Mouse (Mus musculus): ENCODE results near the gene Coro7.
"Not testable (repeated sequence)": the region's sequence is repeated elsewhere in the genome, so short reads cannot be mapped to it uniquely, and the experiment has no call there.

The Coro7 gene

GRCm38 (mm10) chr16:4679121-4680018 lies at the start of gene Coro7:
Coro7 (minus strand) TSS chr16:4679777.
- DNase-seq (ENCODE audit: low spot score in 2 of 2) = peak; percentile 65 to 82

- no peak for DNase-seq (ENCODE audit: low spot score in 2 of 2)
Observed at GRCm38 (mm10) chr16:4727963-4728362, 48.4 kb upstream of the Coro7 start.

- no peak for DNase-seq (ENCODE audit: low spot score in 2 of 2)
Observed at GRCm38 (mm10) chr16:4727526-4727925, 47.9 kb upstream of the Coro7 start.

GRCm38 (mm10) chr16:4726528-4727128 lies 47.1 kb upstream of the Coro7 start:
- peak; percentile 9 to 57 for DNase-seq (ENCODE audit: low spot score in 2 of 2)

GRCm38 (mm10) chr16:4725780-4726527 lies 46.4 kb upstream of the Coro7 start, which contains the start of gene Hmox2:
Hmox2 (plus strand) TSS chr16:4726361.
- DNase-seq (ENCODE audit: low spot score in 2 of 2) = peak; percentile 89 to 96

DNA sequence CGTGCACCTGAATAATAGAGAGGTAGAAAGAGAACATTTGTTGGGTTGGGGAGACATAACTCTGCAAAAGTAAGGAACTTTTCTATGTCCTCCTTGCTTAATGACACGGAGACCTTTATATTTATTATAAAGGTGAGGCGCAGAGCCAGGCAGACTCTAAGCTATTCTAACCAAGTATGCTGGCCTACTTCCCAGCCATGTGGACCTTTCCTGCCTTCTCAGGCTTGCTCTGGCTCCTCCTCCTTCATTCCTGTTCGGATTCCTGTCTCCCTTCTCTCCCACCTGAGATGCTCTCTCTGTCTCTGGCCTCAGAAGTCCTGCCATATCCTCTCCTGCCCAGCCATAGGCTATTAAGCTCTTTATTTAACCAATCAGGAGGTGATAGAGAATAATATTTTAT lies 45.7 kb upstream of the Coro7 start:
- no peak for DNase-seq (ENCODE audit: low spot score in 2 of 2)

GRCm38 (mm10) chr16:4722915-4723209 lies 43.3 kb upstream of the Coro7 start:
- no peak for DNase-seq (ENCODE audit: low spot score in 2 of 2)

- no peak for DNase-seq (ENCODE audit: low spot score in 2 of 2)
Observed at GRCm38 (mm10) chr16:4722128-4722914, 42.7 kb upstream of the Coro7 start.

DNA sequence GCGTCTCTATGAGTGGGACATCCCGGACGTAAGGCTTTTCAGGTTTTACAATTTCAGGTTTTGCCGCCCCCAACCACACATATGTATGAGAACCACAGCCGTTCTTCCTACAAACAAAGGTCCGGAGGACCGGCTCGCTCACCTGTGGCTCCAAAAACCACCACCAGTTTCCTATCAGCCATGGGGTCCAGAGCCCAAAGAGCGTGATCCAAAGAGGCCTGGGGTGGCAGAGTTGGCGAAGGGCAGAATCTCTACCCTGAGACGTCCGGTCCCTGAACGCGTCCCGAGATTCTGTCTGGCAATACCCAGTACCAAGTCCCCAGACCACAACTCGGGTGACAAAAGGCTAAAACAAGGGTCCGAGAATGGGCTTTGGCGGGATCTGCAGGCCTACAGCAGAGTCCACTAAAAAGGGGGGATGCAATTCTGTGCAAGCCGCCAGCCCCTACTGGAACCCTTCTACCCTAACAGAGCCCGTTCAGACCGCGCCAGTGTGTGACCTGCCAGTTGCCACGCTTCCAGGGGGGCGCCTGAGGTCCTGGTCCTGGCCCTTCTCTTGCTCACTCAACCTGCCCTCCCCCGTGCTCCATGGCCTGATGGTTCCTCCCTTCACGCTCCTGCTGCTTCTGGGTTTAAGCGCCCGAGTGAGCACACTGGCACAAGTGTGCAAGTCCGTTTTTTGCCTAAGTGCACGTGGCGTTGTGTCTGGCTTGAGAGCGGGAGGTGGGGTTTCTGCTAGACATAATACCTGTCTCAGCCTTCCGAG lies 39.4 kb upstream of the Coro7 start, which contains the start of gene Nmral1:
Nmral1 (minus strand) TSS at position 604 of the 766 bp plus-strand sequence.
- peak; percentile 21 to 64 for DNase-seq (ENCODE audit: low spot score in 2 of 2)

DNA sequence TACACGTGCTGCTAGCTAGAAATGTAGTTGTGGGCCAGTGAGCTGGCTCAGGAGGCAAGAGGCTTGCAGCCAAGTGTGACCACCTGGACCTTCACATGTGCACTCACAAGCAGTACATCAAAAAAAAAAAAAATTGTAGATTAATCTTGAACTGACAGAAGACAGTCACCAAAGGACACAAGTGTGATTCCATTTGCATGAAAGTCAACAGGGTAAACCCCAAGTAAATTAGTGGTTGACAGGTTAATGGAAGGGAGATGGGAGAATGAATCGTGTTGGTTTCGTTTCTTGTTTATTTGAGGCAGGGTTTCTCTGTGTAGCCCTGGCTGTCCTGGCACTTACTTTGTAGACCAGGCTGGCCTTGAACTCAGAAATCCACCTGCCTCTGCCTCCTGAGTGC lies 38.3 kb upstream of the Coro7 start:
- no peak for DNase-seq (ENCODE audit: low spot score in 2 of 2)

DNA sequence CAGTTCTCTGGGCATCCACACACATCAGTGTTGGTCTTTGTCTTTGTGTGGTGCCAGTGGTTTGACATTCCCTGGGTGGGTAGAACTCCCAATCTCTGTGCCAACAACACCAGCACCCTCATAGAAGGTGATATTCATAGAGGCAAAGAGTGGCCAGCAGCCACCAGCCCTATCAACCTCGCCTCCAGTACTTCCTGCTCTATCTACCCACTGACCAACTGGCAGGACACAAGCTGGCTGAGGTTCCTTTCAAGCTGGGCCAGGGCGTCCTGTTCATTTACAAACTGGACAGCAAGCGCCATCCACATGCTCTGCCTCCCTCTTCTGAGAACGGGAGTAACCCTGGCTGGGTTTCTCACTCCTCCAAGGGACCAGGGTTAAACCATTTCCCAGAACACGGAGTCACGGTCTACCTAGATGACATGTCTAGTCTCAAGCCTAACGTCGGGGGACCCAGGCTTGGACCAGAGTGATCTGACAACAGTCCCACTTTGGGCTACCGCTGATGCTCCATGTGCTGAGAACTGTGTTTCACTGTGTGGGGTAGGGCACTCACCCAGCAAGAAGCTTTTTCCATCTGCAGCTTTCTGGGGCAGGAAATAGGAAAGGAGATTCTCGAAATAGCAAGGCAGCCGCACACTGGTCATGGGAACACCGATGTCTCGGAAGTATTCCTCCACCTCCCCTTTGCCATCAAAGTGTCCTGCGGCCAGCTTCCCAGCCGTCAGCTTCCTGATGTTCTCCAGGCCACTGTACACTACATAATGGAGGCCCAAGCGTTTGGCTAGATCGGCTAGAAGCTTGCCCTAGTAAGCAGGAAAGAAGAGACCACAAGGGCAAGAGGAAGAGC lies 34.5 kb upstream of the Coro7 start:
- no peak for DNase-seq (ENCODE audit: low spot score in 2 of 2)

DNA sequence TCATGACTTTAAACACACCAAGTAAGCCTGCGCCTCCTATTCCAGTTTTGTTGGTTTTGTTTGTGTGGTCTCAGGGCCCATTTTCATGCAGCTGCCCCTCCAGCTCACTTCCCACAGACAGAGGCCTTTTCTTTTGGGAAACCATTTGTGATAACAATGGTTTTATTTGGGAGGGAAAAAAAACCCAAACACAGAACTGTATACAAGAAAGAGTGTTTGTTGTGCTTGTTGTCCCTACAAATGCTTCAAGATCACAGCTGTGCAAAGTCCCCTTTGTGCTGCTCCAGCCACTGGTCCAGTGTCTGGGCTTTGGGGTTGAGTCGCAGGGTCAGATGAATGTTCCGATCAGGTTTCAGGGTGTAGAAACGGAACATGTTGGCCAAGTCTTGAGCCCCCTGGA lies 31.6 kb upstream of the Coro7 start:
- no peak for DNase-seq (ENCODE audit: low spot score in 2 of 2)

DNA sequence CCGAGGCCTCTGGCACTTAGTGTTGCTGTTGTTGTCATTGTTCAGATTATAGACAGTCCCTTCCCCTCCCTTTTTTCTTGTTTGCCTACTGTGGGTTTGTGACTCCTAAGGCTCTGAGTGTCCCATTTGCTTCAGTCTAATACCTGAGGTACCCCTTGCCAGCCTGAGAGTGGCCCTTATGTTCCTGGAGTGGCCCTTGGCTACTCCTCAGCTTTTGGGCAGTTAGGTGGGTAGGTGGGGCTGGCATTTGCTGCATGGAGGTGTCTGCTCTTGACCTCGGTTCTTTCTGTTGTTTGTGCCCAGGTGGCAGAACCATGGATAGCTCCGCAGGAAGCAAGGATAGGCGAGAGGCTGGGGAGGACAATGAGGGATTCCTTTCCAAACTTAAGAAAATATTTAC lies 26.0 kb upstream of the Coro7 start:
- DNase-seq (ENCODE audit: low spot score in 2 of 2) = no peak

DNA sequence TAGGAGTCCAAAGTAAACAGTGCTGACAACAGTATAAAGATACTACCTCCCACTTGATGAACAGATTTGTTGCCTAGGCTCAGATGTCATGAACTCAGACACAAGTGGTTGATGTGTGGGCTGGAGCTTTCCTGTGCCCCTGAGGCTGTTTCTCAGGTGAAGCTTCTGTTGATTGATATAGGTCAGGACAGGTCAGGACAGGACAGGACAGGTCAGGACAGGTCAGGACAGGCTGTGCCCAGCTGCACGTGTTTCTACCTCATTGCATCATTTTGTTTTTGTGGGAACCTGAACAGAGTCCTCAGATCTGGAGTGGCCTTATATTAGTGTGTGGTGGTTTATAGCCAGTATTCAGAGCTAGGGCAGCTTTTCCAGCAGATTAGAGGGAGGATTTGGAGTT lies 23.1 kb upstream of the Coro7 start:
- no peak for DNase-seq (ENCODE audit: low spot score in 2 of 2)

GRCm38 (mm10) chr16:4701211-4701610 lies 21.6 kb upstream of the Coro7 start:
- no peak for DNase-seq (ENCODE audit: low spot score in 2 of 2)

DNA sequence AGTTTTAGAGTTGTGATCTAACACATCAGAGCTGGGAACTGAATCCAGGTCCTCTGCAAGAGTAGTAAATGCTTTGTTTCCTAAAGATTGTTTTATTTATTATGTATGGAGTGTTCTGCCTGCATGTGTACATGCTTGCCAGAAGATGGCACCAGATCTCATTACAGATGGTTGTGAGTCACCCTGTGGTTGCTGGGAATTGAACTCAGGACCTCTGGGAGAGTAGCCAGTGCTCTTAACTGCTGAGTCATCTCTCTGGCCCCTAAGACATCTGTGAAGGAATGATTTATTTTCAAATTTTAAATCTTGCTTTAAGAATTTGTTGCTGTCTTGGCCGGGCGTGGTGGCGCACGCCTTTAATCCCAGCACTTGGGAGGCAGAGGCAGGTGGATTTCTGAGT lies 9.8 kb upstream of the Coro7 start:
- not testable (repeated sequence) for DNase-seq (ENCODE audit: low spot score in 2 of 2)

GRCm38 (mm10) chr16:4684457-4684791 lies 4.8 kb upstream of the Coro7 start:
- no peak for DNase-seq (ENCODE audit: low spot score in 2 of 2)

DNA sequence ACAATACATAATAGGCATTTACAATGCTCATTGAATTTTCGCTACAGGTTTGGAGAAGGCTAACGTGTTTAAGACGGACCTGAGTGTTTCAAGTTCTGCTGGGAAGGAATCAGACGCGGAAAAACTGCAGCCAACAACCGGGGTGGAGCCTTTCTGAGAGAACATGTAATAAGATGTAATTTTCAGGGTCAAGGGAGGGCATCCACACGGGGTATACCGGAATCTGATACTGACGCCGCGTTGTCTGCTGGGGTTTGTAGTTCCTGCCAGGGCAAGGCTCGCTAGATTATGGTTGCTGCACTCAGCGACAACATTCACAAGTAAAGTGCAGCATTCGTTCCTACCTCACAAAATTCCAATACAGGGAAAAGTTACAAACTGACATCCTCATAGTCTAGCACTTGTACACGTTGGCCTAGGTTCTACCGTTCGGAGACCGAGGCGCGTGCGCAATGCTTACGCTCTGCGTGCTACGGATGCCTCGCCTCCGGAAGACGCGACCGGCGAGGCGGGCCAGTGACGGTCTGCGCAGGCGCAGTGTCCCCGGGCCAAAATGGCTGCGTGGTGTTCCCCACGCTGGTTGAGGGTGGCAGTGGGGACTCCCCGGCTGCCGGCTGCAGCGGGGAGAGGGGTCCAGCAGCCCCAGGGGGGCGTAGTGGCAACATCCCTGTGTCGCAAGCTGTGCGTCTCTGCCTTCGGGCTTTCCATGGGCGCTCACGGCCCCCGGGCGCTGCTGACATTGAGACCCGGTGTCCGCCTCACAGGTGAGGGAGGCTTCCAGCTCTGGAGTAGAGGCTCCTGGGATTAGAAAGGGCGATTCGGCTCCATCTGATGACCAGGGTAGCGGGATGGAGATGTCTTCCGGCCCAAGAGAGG lies 4.2 kb upstream of the Coro7 start:
- DNase-seq (ENCODE audit: low spot score in 2 of 2) = peak; percentile 92 to 96

GRCm38 (mm10) chr16:4683193-4683580 lies 3.6 kb upstream of the Coro7 start:
- DNase-seq (ENCODE audit: low spot score in 2 of 2) = no peak

Data from urinary bladder, adult 18-20 months (tissue).